Mouse (Mus musculus) forebrain, postnatal 0 days (tissue): ENCODE data around the gene Gm2115. TPM values are rescaled to one million over a fixed set of nuclear protein-coding genes. Genes with fewer than 3 reads are reported as not detected.

Experiments
- ATAC-seq: fragments of 200-750 bp; cut with Nextera tagmentation; 2 replicates; pipeline ENCODE4 v1.8.0; 2017; ENCODE audit warnings: mild to moderate bottlenecking, moderate library complexity
- DNase-seq: peaks from one replicate; pipeline ENCODE4 v3.0.0-alpha.2; 2015
- H3K27ac ChIP-seq: fragments of 300-500 bp; sonication (generic); 2 replicates; pipeline ENCODE4 v1.5.1; 2014; ENCODE audit warnings: low read depth, mild to moderate bottlenecking, antibody characterized with exemption, low read length, moderate library complexity, mixed read lengths
- H3K27me3 ChIP-seq: fragments of 300-500 bp; sonication (generic); 2 replicates; pipeline ENCODE4 v1.6.1; 2014; ENCODE audit warnings: mild to moderate bottlenecking, low read length, mixed read lengths; ENCODE audit not compliant: insufficient read depth
- H3K36me3 ChIP-seq: fragments of 300-500 bp; sonication (generic); 2 replicates; pipeline ENCODE4 v1.6.1; 2014; ENCODE audit warnings: mild to moderate bottlenecking, moderate library complexity; ENCODE audit not compliant: insufficient read depth
- H3K4me1 ChIP-seq: fragments of 300-500 bp; sonication (generic); 2 replicates; pipeline ENCODE4 v1.6.1; 2014; ENCODE audit warnings: antibody characterized with exemption; ENCODE audit not compliant: insufficient read depth
- H3K4me2 ChIP-seq: fragments of 300-500 bp; sonication (generic); 2 replicates; pipeline ENCODE4 v1.6.1; 2014; ENCODE audit warnings: low read depth, mild to moderate bottlenecking, moderate library complexity
- H3K4me3 ChIP-seq: fragments of 300-500 bp; sonication (generic); 2 replicates; pipeline ENCODE4 v1.5.1; 2014; ENCODE audit warnings: low read depth, low read length, mixed read lengths
- H3K9ac ChIP-seq: fragments of 300-500 bp; sonication (generic); 2 replicates; pipeline ENCODE4 v1.6.1; 2014; ENCODE audit warnings: mild to moderate bottlenecking
- H3K9me3 ChIP-seq: fragments of 300-500 bp; sonication (generic); 2 replicates; pipeline ENCODE4 v1.6.1; 2016; ENCODE audit warnings: low read length
- CTCF ChIP-seq: sonication (generic); IDR thresholded peaks from 2 replicates; pipeline ENCODE4 v1.5.1; 2016; ENCODE audit warnings: antibody characterized with exemption, control low read depth, low read depth
- whole genome bisulfite sequencing: fragments of 180-500 bp; shearing (Covaris S2); extraction: QIAGEN DNeasy Blood & Tissue Kit; methylation state at CpG from one replicate; pipeline ENCODE4 v1.1.7; 2014; 5-methylcytosine and 5-hydroxymethylcytosine counted together
- polyA plus RNA-seq: library from polyadenylated mRNA; unstranded; fragments of >200 nt; fragmentation: Nextera tagmentation; extraction: Ambion mirVana; gene quantifications from 2 replicates; pipeline ENCODE4 v1.2.1, GENCODE M21; 2015
- total RNA-seq: library from RNA; depleted of rRNA; stranded (reverse); fragments of >200 nt; gene quantifications from 2 replicates; pipeline ENCODE4 v1.2.3, GENCODE M21; 2014

The Gm2115 gene
- total and polyA plus RNA-seq, 2 experiments from 2014 or later: 0.50 to 0.71 TPM

DNA sequence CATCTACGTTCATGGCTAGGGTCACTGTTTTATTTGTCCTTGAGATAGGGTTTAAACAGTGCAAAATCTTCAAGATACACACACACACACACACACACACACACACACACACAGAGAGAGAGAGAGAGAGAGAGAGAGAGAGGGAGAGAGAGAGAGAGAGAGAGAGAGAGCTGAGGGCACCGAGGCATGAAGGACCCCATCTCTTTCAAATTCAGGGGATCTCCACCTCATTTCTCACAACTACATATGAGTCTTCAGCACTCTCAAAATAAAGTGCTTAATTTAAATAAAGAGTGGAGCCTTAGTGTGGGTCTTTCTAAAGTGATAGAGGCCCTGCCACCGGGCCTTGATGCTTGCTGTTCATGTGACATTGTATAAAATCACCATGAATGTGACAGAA lies 67.2 kb downstream of the Gm2115 start:
- Histone ChIP-seq H3K4me3 (no peak overlapping the region), H3K9me3 (no peaks in the 10 kb centered on the region), H3K4me1 (no peaks in the 10 kb centered on the region), H3K9ac (no peak overlapping the region), H3K36me3 (no peaks in the 10 kb centered on the region), H3K27me3 (no peaks in the 10 kb centered on the region), H3K4me2 (no peak overlapping the region), H3K27ac (no peak overlapping the region)
- no peak for TF ChIP-seq CTCF
- 88% methylated on average over 3 of the region's 3 CpGs for WGBS
- no peak for ATAC-seq
- no peak for DNase-seq

DNA sequence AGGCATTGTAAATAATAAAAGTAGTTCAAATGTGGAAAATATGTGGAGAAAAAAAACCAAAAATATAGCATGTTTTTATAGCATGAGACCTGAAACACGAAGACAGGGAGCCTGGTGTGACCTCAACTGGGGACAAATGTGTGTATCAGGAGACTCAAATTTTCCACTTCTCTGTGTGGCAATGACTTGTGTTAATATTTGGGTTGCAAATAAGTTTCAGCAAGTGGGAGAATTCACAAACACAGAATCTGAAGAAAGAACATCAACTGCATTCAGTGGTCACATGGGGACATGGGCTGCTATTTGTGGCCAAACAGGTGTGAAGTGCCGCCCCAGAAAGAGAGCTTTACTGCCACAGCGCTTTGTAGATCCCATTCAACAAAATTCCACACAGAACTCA lies 67.9 kb downstream of the Gm2115 start:
- Histone ChIP-seq H3K4me1 (no peaks in the 10 kb centered on the region), H3K4me2 (no peak overlapping the region), H3K9ac (no peak overlapping the region), H3K4me3 (no peak overlapping the region), H3K36me3 (no peaks in the 10 kb centered on the region), H3K27me3 (no peaks in the 10 kb centered on the region), H3K27ac (no peak overlapping the region), H3K9me3 (no peaks in the 10 kb centered on the region)
- DNase-seq (no peak), ATAC-seq (no peak)
- 90% methylated on average over 3 of the region's 3 CpGs for WGBS
- no peak for TF ChIP-seq CTCF

DNA sequence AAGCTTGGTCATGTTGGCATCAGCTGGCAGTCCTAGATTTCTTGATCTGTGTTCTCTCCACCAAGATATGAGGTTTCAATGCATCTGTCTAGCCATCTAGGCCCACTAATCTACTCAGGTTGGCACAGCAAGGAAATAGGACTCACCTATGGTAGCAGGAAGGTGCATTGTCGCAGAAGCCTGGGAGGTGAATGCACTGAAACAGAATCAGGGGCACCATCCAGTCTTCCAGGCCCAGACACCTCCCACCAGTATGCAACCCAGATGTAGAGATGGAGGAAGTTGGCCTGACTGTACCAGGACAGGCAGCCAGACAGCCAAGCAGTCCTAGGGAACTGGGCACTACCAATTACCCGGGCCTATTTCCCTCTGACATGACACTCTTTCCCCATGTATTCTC lies 71.9 kb downstream of the Gm2115 start:
- no peak overlapping the region for H3K9ac ChIP-seq
- H3K9me3 ChIP-seq: no peaks in the 10 kb centered on the region
- H3K4me2 ChIP-seq: no peak overlapping the region
- H3K4me3 ChIP-seq: no peak overlapping the region
- no peak for TF ChIP-seq CTCF
- peaks cover 10% of the 10 kb centered on the region for H3K4me1 ChIP-seq
- H3K36me3 ChIP-seq: no peaks in the 10 kb centered on the region
- no peaks in the 10 kb centered on the region for H3K27me3 ChIP-seq
- 96% methylated on average over 2 of the region's 2 CpGs for WGBS
- ATAC-seq: no peak
- H3K27ac ChIP-seq: no peak overlapping the region
- no peak for DNase-seq

DNA sequence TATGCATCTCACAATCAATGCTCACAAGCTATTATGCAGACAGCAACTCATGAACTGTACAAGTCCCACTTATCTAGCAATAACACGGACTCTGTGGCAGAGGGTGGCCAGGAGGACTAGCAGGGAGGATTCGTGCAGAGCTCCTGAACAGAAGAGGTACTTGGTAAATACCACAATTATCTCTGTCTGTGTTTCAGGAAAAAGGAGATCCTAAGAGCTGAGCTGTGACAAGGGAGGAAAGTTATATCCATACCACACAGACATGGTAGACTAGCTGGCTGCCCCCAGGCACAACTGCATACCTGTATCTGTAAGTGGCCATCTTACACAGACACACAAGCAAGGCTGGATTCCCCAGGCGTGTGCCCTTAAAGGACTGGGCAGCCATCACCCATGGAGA lies 72.6 kb downstream of the Gm2115 start:
- Histone ChIP-seq H3K9ac (no peak overlapping the region), H3K36me3 (no peaks in the 10 kb centered on the region), H3K27ac (no peak overlapping the region), H3K4me2 (no peak overlapping the region), H3K4me3 (no peak overlapping the region), H3K9me3 (no peaks in the 10 kb centered on the region), H3K27me3 (no peaks in the 10 kb centered on the region), H3K4me1 (peaks cover 10% of the 10 kb centered on the region)
- no peak for TF ChIP-seq CTCF
- ATAC-seq: no peak
- DNase-seq: no peak
- WGBS: 89% methylated on average over 3 of the region's 3 CpGs

DNA sequence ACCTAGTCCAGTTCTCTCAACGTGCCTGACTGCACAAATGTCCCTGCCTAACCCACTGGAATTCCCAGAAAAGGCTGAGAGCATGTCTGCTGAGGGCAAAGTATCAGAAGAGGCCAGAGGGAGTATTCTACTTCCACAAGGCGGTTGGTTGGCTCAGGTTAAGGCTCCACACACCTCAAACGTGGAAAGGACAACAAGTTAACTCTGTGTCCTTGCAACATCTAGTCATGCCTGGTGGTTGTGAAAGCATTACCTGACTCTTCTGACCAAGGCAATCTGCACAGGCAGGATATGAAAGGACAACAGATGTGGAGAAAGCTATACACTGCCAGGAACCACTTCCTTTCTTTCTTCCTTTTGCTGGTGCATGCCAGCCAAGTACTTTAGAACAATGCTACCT lies 75.7 kb downstream of the Gm2115 start:
- H3K9me3 ChIP-seq: no peaks in the 10 kb centered on the region
- no peak for ATAC-seq
- H3K9ac ChIP-seq: no peak overlapping the region
- WGBS: 69% methylated on average over 3 of the region's 3 CpGs
- no peak overlapping the region for H3K4me3 ChIP-seq
- 0 out of 2 replicates have a peak overlapping the region, but pooled peaks have one; percentile 72 for H3K4me2 ChIP-seq
- TF ChIP-seq CTCF: no peak
- no peak overlapping the region for H3K27ac ChIP-seq
- no peak for DNase-seq
- no peaks in the 10 kb centered on the region for H3K27me3 ChIP-seq
- H3K4me1 ChIP-seq: peaks cover 10% of the 10 kb centered on the region
- H3K36me3 ChIP-seq: no peaks in the 10 kb centered on the region

DNA sequence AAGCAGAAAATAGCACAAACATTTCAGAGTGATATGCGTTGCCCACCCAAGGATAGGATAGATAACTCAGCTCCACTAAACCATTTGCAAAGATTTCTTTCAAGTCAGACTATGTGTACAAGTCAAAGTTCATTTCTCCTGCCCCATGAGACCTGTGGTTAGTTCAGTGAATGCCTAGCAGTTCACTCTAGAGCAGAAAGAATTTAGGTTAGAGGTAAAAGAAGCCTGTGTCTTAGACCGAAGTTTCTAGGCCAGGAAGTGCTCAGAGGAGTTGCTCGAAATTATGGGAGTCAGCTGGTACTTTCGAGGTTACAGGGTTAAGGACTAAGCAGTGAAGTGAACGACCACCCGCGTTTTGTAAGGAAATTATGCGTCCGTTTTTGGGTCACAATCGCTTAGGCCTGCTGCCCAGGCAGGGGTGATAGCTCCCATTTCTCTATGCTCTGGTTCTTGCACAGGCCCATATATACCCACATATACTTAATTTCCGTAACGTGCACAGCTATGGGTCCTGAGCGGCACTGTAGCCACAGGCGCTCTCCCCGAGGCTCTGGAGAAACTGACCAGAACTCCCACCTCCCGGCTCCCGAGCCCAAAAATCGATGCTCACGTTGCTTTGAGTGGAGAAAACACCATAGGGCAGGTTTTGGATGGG lies 76.4 kb downstream of the Gm2115 start:
- peak overlapping the region; percentile 65 for H3K4me3 ChIP-seq
- peaks cover 10% of the 10 kb centered on the region for H3K4me1 ChIP-seq
- DNase-seq: peak; percentile 42
- H3K27me3 ChIP-seq: no peaks in the 10 kb centered on the region
- WGBS: 10% methylated on average over 19 of the region's 19 CpGs
- no peak overlapping the region for H3K27ac ChIP-seq
- no peaks in the 10 kb centered on the region for H3K36me3 ChIP-seq
- peak overlapping the region; percentile 72 for H3K4me2 ChIP-seq
- TF ChIP-seq CTCF: no peak
- no peaks in the 10 kb centered on the region for H3K9me3 ChIP-seq
- peak overlapping the region; percentile 81 for H3K9ac ChIP-seq
- ATAC-seq: peak; percentile 50

DNA sequence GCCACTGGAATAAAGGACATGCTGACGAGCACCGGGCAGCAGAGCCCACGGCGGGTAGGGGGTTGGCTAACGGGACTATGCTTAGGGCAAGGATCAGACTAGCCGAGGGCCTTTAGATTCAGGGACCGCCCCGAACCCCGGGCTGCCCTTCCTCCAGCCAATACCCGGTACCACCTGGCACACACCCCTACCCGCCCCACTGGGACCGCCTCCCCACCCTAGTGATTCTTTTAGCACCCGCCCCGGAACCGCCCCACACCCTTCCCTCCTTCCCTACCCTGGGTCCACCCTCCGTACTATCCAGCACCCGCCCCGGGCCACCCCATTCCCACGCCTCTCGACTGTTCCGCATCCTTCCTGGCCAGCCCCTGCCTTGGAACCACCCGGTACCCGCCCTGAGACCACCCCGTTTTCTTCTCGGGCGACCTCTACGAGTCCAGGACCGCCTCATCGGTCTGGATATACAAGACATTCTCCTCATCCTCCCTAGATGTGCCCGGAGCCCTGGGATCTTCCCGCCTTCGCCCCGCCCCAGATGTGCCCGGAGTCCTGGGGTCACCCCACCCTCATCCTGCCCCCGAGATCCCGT lies 77.0 kb downstream of the Gm2115 start:
- H3K27ac ChIP-seq: peak overlapping the region; percentile 59
- H3K27me3 ChIP-seq: no peaks in the 10 kb centered on the region
- peak; percentile 48 for DNase-seq
- peak overlapping the region; percentile 65 for H3K4me3 ChIP-seq
- H3K4me1 ChIP-seq: peaks cover 10% of the 10 kb centered on the region
- no peaks in the 10 kb centered on the region for H3K9me3 ChIP-seq
- no peaks in the 10 kb centered on the region for H3K36me3 ChIP-seq
- H3K9ac ChIP-seq: peak overlapping the region; percentile 81
- TF ChIP-seq CTCF: no peak
- peak overlapping the region; percentile 72 for H3K4me2 ChIP-seq
- ATAC-seq: peak; percentile 90
- under 1% methylated on average over 36 of the region's 36 CpGs for WGBS
